Mouse (Mus musculus) erythroblast, embryonic 14.5 days (primary cell): ENCODE data around the gene Zfp646. TPM values are rescaled to one million over a fixed set of nuclear protein-coding genes. Genes with fewer than 3 reads are reported as not detected.

ENCODE experiments used
- H3K27me3 ChIP-seq: 2 replicates; pipeline ENCODE4 v1.6.1; 2012; ENCODE audit warnings: inconsistent platforms; ENCODE audit not compliant: control insufficient read depth
- H3K36me3 ChIP-seq: 2 replicates; pipeline ENCODE4 v1.6.1; 2012; ENCODE audit warnings: mild to moderate bottlenecking, inconsistent platforms; ENCODE audit not compliant: control insufficient read depth
- H3K4me1 ChIP-seq: 2 replicates; pipeline ENCODE4 v1.6.1; 2012; ENCODE audit warnings: inconsistent platforms; ENCODE audit not compliant: control insufficient read depth
- H3K4me3 ChIP-seq: replicated peaks from 2 replicates; pipeline ENCODE3; 2012; ENCODE audit warnings: moderate library complexity, mild to moderate bottlenecking, inconsistent platforms
- H3K9me3 ChIP-seq: 2 replicates; pipeline ENCODE4 v1.6.1; 2012; ENCODE audit warnings: low read length, inconsistent platforms, mixed read lengths; ENCODE audit not compliant: control insufficient read depth
- GATA1 ChIP-seq: IDR thresholded peaks from 2 replicates; pipeline ENCODE4 v1.6.1; 2012; ENCODE audit warnings: low read length, inconsistent platforms, mixed read lengths
- TAL1 ChIP-seq: IDR thresholded peaks from 3 replicates; pipeline ENCODE4 v1.6.1; 2012; ENCODE audit warnings: low read length, inconsistent platforms, mixed read lengths
- polyA plus RNA-seq: library from polyadenylated mRNA; stranded (reverse); fragments of >175 nt; gene quantifications from 2 replicates; pipeline ENCODE4 v1.2.3, GENCODE M21; 2012

The Zfp646 gene
- polyA plus RNA-seq, 1 experiment = 1.3 TPM

GRCm38 (mm10) chr7:127876467-127877348, 687 bp downstream of the Zfp646 start, which contains the start of gene Zfp668:
TSS of gene Zfp668 (minus strand) at chr7:127876828.
- peaks cover 70% of the 10 kb centered on the region for H3K36me3 ChIP-seq
- TF ChIP-seq TAL1 = no peak
- TF ChIP-seq GATA1 = no peak
- peaks cover 4% of the 10 kb centered on the region; the same call in 1 of the 2 replicates for H3K27me3 ChIP-seq
- peaks cover 42% of the 10 kb centered on the region for H3K9me3 ChIP-seq
- H3K4me3 ChIP-seq = peak within 1 kb of the TSS; percentile 99
- H3K4me1 ChIP-seq = peaks cover 43% of the 10 kb centered on the region

GRCm38 (mm10) chr7:127879301-127879700, 3.3 kb downstream of the Zfp646 start:
- peaks cover 4% of the 10 kb centered on the region; the same call in 1 of the 2 replicates for H3K27me3 ChIP-seq
- H3K4me1 ChIP-seq = peaks cover 37% of the 10 kb centered on the region
- no peak overlapping the region for H3K4me3 ChIP-seq
- TF ChIP-seq TAL1 = no peak
- no peak for TF ChIP-seq GATA1
- H3K9me3 ChIP-seq = peaks cover 64% of the 10 kb centered on the region
- H3K36me3 ChIP-seq = peaks cover 73% of the 10 kb centered on the region

- H3K27me3 ChIP-seq = peaks cover 4% of the 10 kb centered on the region; the same call in 1 of the 2 replicates
- H3K4me1 ChIP-seq = peaks cover 33% of the 10 kb centered on the region
- peaks cover 80% of the 10 kb centered on the region for H3K36me3 ChIP-seq
- no peak for TF ChIP-seq TAL1
- H3K9me3 ChIP-seq = peaks cover 64% of the 10 kb centered on the region
- H3K4me3 ChIP-seq = no peak overlapping the region
Measured at GRCm38 (mm10) chr7:127880431-127880830, 4.4 kb downstream of the Zfp646 start.

GRCm38 (mm10) chr7:127885951-127886350, 9.9 kb downstream of the Zfp646 start:
- no peak overlapping the region for H3K4me3 ChIP-seq
- H3K27me3 ChIP-seq = no peaks in the 10 kb centered on the region; the same call in 1 of the 2 replicates
- TF ChIP-seq TAL1 = no peak
- no peak for TF ChIP-seq GATA1
- H3K9me3 ChIP-seq = peaks cover 29% of the 10 kb centered on the region
- peaks cover 34% of the 10 kb centered on the region for H3K4me1 ChIP-seq
- H3K36me3 ChIP-seq = peaks cover 98% of the 10 kb centered on the region

GRCm38 (mm10) chr7:127886551-127886950, 10.5 kb downstream of the Zfp646 start:
- Histone ChIP-seq H3K4me3 (no peak overlapping the region), H3K4me1 (peaks cover 34% of the 10 kb centered on the region), H3K9me3 (peaks cover 23% of the 10 kb centered on the region), H3K36me3 (peaks cover 96% of the 10 kb centered on the region), H3K27me3 (no peaks in the 10 kb centered on the region; the same call in 1 of the 2 replicates)
- TF ChIP-seq TAL1 (no peak), GATA1 (no peak)

GRCm38 (mm10) chr7:127887191-127887590, 11.2 kb downstream of the Zfp646 start:
- no peak for TF ChIP-seq TAL1
- TF ChIP-seq GATA1 = no peak
- H3K36me3 ChIP-seq = peaks cover 94% of the 10 kb centered on the region
- peaks cover 17% of the 10 kb centered on the region for H3K9me3 ChIP-seq
- H3K4me1 ChIP-seq = peaks cover 34% of the 10 kb centered on the region
- no peak overlapping the region for H3K4me3 ChIP-seq
- H3K27me3 ChIP-seq = no peaks in the 10 kb centered on the region; the same call in 1 of the 2 replicates

GRCm38 (mm10) chr7:127887781-127888180, 11.8 kb downstream of the Zfp646 start:
- TF ChIP-seq TAL1 (no peak), GATA1 (no peak)

GRCm38 (mm10) chr7:127888821-127889220, 12.8 kb downstream of the Zfp646 start:
- Histone ChIP-seq H3K27me3 (no peaks in the 10 kb centered on the region), H3K4me3 (no peak overlapping the region), H3K36me3 (peaks cover 90% of the 10 kb centered on the region), H3K4me1 (peaks cover 25% of the 10 kb centered on the region), H3K9me3 (peaks cover under 1% of the 10 kb centered on the region; the same call in 1 of the 2 replicates)
- no peak for TF ChIP-seq GATA1

More at GRCm38 (mm10) chr7:127887781-127888180, 11.8 kb downstream of the Zfp646 start:
- Histone ChIP-seq H3K4me3 (no peak overlapping the region), H3K4me1 (peaks cover 32% of the 10 kb centered on the region), H3K36me3 (peaks cover 94% of the 10 kb centered on the region), H3K27me3 (no peaks in the 10 kb centered on the region), H3K9me3 (peaks cover 11% of the 10 kb centered on the region)

GRCm38 (mm10) chr7:127890798-127891197, 14.8 kb downstream of the Zfp646 start, which contains the start of gene Prss53:
TSS of gene Prss53 (minus strand) at chr7:127890970.
- Histone ChIP-seq H3K27me3 (no peaks in the 10 kb centered on the region), H3K4me3 (no peak within 1 kb of the TSS), H3K4me1 (peaks cover 28% of the 10 kb centered on the region), H3K9me3 (no peaks in the 10 kb centered on the region), H3K36me3 (peaks cover 72% of the 10 kb centered on the region)
- TF ChIP-seq GATA1 = no peak
- no peak for TF ChIP-seq TAL1
